Mouse (Mus musculus): ENCODE data around the gene Mapre3.

Gene Mapre3

GRCm38 (mm10) chr5:30824124-30824988 is 9.9 kb downstream of the Mapre3 start:
- DNase-seq (ENCODE audit: low read depth, low spot score), result peak; percentile 67

- DNase-seq (ENCODE audit: low read depth, low spot score), result no peak
Observed at GRCm38 (mm10) chr5:30825166-30825565, 10.7 kb downstream of the Mapre3 start.

GRCm38 (mm10) chr5:30825821-30826220 is 11.4 kb downstream of the Mapre3 start:
- DNase-seq (ENCODE audit: low read depth, low spot score), result no peak

- no peak for DNase-seq (ENCODE audit: low read depth, low spot score)
Observed at GRCm38 (mm10) chr5:30833416-30833815, 19.0 kb downstream of the Mapre3 start.

GRCm38 (mm10) chr5:30839731-30840130 is 25.3 kb downstream of the Mapre3 start:
- DNase-seq (ENCODE audit: low read depth, low spot score), result no peak

GRCm38 (mm10) chr5:30841896-30842295 is 27.5 kb downstream of the Mapre3 start:
- DNase-seq (ENCODE audit: low read depth, low spot score), result no peak

- DNase-seq (ENCODE audit: low read depth, low spot score), result no peak
Observed at GRCm38 (mm10) chr5:30849891-30850555, 35.6 kb downstream of the Mapre3 start.

GRCm38 (mm10) chr5:30850556-30850925 is 36.1 kb downstream of the Mapre3 start:
- DNase-seq (ENCODE audit: low read depth, low spot score), result no peak

- DNase-seq (ENCODE audit: low read depth, low spot score), result no peak
Observed at GRCm38 (mm10) chr5:30853522-30853921, 39.1 kb downstream of the Mapre3 start.

GRCm38 (mm10) chr5:30855674-30856073 is 41.2 kb downstream of the Mapre3 start:
- DNase-seq (ENCODE audit: low read depth, low spot score), result no peak

- no peak for DNase-seq (ENCODE audit: low read depth, low spot score)
Observed at GRCm38 (mm10) chr5:30856124-30856523, 41.7 kb downstream of the Mapre3 start.

GRCm38 (mm10) chr5:30863852-30864251 is 49.4 kb downstream of the Mapre3 start:
- no peak for DNase-seq (ENCODE audit: low read depth, low spot score)

GRCm38 (mm10) chr5:30864322-30864721 is 49.9 kb downstream of the Mapre3 start:
- DNase-seq (ENCODE audit: low read depth, low spot score), result no peak

GRCm38 (mm10) chr5:30866871-30867270 is 52.4 kb downstream of the Mapre3 start:
- no peak for DNase-seq (ENCODE audit: low read depth, low spot score)

GRCm38 (mm10) chr5:30867712-30868111 is 53.3 kb downstream of the Mapre3 start, which contains the start of gene Tmem214:
TSS of gene Tmem214 (plus strand) at chr5:30868012.
- no peak for DNase-seq (ENCODE audit: low read depth, low spot score)

GRCm38 (mm10) chr5:30868981-30869380 is 54.5 kb downstream of the Mapre3 start:
- DNase-seq (ENCODE audit: low read depth, low spot score), result no peak

- DNase-seq (ENCODE audit: low read depth, low spot score), result peak; percentile 70
Observed at GRCm38 (mm10) chr5:30869405-30870130, 55.1 kb downstream of the Mapre3 start.

- DNase-seq (ENCODE audit: low read depth, low spot score), result no peak
Observed at GRCm38 (mm10) chr5:30870131-30870406, 55.6 kb downstream of the Mapre3 start.

- DNase-seq (ENCODE audit: low read depth, low spot score), result no peak
Observed at GRCm38 (mm10) chr5:30872574-30872973, 58.1 kb downstream of the Mapre3 start.

GRCm38 (mm10) chr5:30874365-30874764 is 59.9 kb downstream of the Mapre3 start:
- no peak for DNase-seq (ENCODE audit: low read depth, low spot score)

GRCm38 (mm10) chr5:30878616-30879015 is 64.2 kb downstream of the Mapre3 start:
- no peak for DNase-seq (ENCODE audit: low read depth, low spot score)

- DNase-seq (ENCODE audit: low read depth, low spot score), result no peak
Observed at GRCm38 (mm10) chr5:30879347-30879943, 65.0 kb downstream of the Mapre3 start.

Measured in retina, adult 2 months (tissue).